Mouse (Mus musculus) 416B (cell line): ENCODE results near the gene Hnrnph2.
A peak's percentile ranks its signal among the peaks of the same experiment; 100 is the strongest.

Experiments used
- DNase-seq: peaks from one replicate; pipeline ENCODE4 v3.0.0; 2011; ENCODE audit warnings: low read depth

The Hnrnph2 gene

GRCm38 (mm10) chrX:134614306-134614705 is 13.3 kb downstream of the Hnrnph2 start:
- peak; percentile 25 for DNase-seq

- no peak for DNase-seq
Measured at GRCm38 (mm10) chrX:134619695-134620094, 18.7 kb downstream of the Hnrnph2 start.

- DNase-seq, result no peak
Measured at GRCm38 (mm10) chrX:134620254-134620865, 19.4 kb downstream of the Hnrnph2 start.

GRCm38 (mm10) chrX:134621685-134622084 is 20.7 kb downstream of the Hnrnph2 start:
- no peak for DNase-seq

- no peak for DNase-seq
Measured at GRCm38 (mm10) chrX:134623350-134623749, 22.4 kb downstream of the Hnrnph2 start.

- no peak for DNase-seq
Measured at GRCm38 (mm10) chrX:134628200-134628599, 27.2 kb downstream of the Hnrnph2 start.

GRCm38 (mm10) chrX:134632710-134633109 is 31.7 kb downstream of the Hnrnph2 start:
- no peak for DNase-seq

GRCm38 (mm10) chrX:134635111-134635510 is 34.1 kb downstream of the Hnrnph2 start:
- no peak for DNase-seq

GRCm38 (mm10) chrX:134635860-134636259 is 34.9 kb downstream of the Hnrnph2 start:
- DNase-seq, result peak; percentile 4

- peak; percentile 94 for DNase-seq
Measured at GRCm38 (mm10) chrX:134641000-134641760, 40.2 kb downstream of the Hnrnph2 start.

GRCm38 (mm10) chrX:134646338-134646737 is 45.4 kb downstream of the Hnrnph2 start:
- no peak for DNase-seq

GRCm38 (mm10) chrX:134647421-134647820 is 46.4 kb downstream of the Hnrnph2 start:
- DNase-seq, result no peak

GRCm38 (mm10) chrX:134648031-134648692 is 47.2 kb downstream of the Hnrnph2 start:
- peak; percentile 84 for DNase-seq

- DNase-seq, result peak; percentile 78
Measured at GRCm38 (mm10) chrX:134652061-134652460, 51.1 kb downstream of the Hnrnph2 start.
